Mouse (Mus musculus) T-helper 1 cell (primary cell): ENCODE data around the gene Kif23.

Experiments used
- in situ Hi-C: fragments of 300-600 bp; cut with MboI, MseI; formaldehyde crosslinking; loops from one replicate; pipeline ENCODE4 v1.15.1; 2025; ENCODE audit warnings: high pct_unique_total_duplicates

Kif23 gene

DNA sequence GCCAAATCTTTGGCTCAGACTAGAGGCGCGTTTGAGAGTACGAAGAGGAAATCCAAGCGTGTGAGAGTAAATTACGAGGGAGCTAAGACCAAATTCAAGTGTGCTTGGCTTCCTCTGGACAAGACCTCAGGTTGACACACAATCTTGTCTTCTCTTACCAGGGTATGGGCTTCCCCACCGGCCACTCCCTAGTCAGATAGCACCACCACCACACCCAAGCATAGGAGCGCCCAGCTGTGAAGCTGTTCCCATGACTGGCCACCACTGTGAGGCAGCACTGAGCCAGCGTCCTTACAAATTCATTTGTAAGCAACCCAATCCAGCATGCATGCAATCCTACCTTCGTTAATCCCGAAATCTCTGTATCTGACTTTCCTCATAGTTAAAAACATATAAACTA lies 39.7 kb downstream of the Kif23 start:
- in situ Hi-C loops = no loop called here

DNA sequence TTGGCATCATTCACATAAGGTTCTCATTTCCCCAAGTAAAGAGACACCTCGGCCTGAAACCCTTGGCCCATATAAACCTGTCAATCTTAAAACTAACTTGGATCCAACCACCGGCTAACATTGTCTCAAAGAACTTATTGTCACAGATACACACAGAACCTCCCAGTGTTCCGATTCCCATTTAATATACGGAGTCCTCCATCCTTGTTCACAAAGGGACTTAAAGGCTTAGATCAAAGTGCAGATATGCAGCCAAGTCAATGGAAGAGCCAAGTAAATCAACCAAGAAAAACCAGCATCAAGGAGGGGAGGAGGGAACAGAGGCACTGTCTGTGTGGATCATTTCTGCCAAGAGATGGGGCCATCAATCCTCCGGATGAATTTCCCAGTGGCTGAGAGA lies 41.0 kb downstream of the Kif23 start:
- in situ Hi-C loops = no loop called here

DNA sequence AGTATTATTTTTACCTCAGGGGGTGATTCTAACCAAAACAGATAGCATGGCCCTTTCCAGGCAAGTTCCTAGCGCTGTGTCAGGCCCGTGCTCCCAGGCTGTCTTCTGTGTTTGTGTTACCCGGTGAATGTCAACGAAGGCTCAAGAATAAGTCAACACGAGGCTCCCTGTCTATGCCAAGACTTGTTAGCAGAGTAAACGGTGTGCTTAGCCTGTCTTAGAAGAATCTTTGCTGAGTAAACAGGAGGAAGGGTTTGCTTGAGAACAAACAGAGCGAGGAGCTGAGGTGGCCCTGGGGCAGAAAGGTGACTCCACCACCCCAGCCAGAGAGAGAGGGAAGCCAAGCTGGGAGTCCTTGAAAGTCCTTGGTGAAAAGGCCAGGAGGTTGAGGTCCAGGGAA lies 42.4 kb downstream of the Kif23 start:
- in situ Hi-C loops = no loop called here

DNA sequence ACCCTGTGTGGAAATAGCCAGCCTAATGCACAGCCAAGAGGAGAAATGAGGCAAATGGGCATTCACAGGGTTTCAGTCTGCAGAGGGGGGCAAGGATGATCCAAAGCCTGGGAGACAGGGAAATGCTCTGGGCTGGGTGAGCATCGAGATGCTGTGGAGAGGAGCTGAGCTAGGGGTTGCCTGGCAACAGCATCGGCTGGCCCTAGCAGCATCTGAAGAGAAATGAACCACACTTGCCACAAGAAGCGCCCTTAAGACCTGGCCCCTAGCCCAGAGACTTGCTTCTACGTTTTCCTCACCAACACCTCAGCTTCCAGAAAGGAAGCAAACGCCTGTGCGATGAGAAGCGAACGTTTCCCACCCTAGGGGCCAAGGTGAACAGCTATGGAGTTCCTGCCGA lies 44.1 kb downstream of the Kif23 start:
- in situ Hi-C loops = no loop called here

DNA sequence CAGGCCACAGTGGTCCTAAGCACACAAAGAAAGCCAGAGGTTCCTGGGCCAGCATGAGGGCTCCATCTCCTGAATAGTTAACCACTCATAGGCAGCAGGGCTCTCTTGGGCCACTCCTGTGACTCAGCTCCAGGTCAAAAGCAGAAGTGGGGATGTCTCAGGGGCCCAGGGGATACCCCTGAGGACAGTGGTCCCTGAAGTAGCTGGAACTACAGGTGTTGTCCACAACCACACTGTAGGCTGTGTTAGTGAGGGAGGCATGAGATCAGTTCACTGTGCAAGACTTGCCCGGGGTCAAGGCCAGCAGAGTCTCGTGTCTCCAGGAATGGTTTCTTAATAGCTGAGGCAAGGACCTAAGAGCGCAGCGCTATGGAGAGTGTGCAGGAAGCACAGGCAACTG lies 45.0 kb downstream of the Kif23 start:
- in situ Hi-C loops = no loop called here

DNA sequence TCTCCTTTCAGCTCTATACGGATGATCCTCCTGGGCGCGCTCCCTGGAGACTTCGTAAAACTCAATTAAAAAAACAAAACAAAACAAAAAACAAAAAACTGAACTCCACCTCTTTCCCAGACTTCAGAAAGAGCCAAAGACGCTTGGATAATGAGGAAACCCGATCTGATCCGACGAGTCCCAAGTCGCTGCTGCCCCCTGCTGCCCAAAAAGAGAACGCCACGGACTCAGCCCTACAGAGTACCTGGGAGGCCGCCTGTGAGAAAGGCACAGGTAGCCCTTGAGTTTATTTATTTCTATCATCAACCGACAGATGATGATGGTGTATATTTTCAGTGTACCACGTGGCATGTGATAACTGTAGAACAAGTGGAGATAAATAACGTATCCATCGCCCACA lies 46.8 kb downstream of the Kif23 start:
- in situ Hi-C loops = loop anchor here (25.0 kb wide), 1 partner anchor 863 kb away; no protein-coding TSS in a partner anchor

DNA sequence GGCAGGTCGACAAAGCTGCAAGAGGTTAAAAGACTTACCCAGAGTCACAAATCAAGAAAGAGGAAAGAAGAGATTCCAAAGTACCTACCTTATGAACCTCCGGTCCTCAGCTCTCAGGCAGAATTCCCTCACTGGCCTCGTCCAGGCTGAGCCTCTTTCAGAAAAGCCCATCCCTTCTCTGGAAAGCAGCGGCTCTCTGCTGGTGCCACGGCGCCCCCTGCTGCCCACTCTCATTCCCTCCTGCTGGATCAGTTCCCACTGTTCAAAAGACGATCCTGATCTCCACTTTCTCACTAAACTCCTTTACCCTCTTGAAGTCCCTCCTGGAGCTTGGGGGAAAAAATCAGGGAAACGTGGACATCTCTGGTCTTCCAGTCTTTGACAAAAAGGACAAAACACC lies 48.2 kb downstream of the Kif23 start:
- in situ Hi-C loops = loop anchor here (25.0 kb wide), 1 partner anchor 861 kb away; no protein-coding TSS in a partner anchor

DNA sequence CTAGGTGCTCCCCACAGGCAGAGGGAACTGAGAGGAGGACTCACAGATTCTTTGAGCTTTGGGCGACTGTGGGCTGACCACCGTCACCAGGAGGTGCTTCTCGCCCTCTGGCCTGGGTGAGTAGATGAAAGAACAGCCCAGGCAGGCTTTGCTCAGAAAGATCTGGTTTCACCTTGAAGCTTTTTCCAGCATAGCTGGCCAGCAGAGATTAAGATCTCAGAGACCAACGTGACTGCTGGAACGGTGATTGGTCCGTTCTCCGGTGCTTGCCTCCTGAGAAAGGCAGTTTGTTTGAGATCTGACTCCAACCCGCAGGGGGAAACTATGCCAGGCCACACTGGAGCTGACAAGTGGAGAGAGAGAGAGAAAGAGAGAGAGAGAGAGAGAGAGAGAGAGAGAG lies 51.6 kb downstream of the Kif23 start:
- in situ Hi-C loops = loop anchor here (25.0 kb wide), 1 partner anchor 858 kb away; no protein-coding TSS in a partner anchor

DNA sequence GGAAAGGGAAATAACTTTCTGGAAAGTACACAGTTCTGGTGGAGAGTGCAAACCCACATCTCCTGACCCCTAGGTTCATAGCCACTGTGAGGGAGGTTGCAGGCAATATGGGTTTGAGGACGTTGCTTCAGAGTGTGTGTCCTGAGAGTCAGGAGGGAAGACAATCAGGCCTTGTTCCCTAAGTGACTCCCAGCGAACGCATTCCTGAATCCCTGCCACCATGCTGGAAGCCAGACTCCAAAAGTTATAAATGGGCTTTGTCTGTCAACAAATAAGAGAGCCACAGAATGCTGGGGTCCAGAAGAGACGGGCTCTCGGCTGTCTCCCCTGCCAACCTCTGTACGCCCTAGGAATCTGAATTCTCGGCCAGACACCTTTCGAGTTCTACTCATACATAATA lies 56.7 kb downstream of the Kif23 start:
- in situ Hi-C loops = loop anchor here (25.0 kb wide), 1 partner anchor 853 kb away; no protein-coding TSS in a partner anchor

DNA sequence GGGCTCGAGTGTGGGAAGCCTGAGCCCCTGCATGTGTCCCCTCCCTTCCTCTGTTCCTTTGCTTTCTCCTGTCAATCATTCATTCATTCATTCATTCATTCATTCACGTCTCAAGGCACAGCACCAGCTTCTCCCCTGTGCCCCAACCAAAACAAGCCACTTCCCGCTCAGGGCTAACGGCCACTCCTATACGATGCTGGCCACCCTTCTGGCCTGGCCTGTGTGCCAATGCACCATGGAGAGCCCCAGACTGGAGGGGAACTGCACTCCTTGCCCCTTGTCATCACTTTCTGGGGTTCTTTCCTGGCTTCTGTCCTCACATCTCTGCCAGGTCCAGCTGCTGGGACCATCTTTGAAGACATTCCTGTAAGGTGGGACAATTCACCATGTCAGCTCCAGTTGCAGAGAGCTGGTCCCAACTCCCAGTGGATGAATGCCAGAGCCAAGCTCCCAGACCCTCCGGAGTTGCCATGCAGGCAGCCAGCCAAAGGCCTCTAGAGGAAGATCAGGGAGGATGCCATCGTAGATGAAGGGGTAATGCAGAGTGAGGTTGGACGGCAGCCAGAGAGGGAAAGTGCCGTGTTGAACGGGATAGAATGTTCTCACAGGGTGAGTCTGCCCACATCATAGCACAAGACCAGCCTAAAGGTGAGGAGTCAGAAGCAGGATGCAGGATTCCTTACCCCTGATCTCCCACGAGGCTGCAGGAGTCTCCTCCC lies 58.8 kb downstream of the Kif23 start:
- in situ Hi-C loops = loop anchor here (25.0 kb wide), 1 partner anchor 851 kb away; no protein-coding TSS in a partner anchor

DNA sequence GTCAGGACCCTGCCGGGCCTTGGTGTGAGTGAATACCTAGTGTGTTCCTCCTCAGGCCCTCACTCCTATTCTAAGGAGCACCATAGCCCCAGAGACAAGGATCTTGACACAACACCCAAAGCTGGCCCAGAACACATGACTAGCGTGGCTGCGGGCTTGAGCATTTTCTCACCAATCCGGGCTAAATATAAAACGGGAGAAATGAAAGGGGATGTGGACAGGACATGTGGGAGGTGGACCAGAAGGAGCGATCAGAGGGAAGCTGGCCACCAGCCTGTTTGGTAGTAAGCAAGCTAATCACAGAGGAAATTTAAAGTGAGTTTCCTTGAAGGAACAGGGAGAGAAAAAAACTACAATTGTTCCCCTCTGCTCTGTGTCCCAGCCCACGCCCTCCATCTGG lies 60.6 kb downstream of the Kif23 start:
- in situ Hi-C loops = loop anchor here (25.0 kb wide), 1 partner anchor 849 kb away; no protein-coding TSS in a partner anchor

DNA sequence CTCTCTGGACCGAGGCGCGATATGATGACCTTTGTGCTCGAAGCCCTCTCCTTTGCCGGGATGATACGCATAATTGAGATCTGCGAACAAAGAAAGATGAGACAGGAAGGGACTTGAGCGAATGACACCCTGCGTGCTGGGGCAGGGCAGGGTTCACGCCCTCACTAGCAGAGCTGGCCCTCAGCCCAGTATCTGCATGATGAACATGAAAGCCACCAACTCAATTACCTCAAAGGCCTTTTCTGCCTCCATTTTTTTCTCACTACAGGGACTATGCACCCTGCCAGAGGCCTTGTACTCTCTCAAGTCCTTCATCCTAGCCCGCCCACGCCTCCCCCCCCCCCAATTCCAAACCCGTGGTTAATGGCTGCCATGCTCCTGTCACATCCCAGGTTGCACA lies 61.6 kb downstream of the Kif23 start:
- in situ Hi-C loops = loop anchor here (5.0 to 25.0 kb wide), 2 partner anchors 38 to 848 kb away; no protein-coding TSS in a partner anchor

DNA sequence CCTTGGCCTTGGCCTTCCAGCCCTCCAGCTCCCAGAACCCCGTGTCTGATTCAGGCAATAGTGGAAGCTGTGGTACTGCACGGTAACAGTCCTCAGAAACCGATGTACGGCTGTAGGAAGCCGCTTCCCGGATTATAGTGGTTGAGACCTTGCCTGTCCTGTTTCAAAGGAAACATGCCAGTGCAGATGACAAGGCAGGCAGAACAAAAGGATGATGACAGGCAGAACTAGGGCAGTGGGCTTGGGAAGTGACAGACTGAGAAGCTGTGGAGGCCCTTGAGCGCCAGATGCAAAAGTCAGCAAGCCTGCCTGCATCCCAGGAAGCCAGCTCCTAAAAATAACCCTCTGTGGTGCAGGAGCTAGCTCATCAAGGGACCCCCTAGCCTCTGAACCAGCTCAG lies 62.2 kb downstream of the Kif23 start:
- in situ Hi-C loops = loop anchor here (5.0 to 25.0 kb wide), 2 partner anchors 37 to 847 kb away; no protein-coding TSS in a partner anchor

DNA sequence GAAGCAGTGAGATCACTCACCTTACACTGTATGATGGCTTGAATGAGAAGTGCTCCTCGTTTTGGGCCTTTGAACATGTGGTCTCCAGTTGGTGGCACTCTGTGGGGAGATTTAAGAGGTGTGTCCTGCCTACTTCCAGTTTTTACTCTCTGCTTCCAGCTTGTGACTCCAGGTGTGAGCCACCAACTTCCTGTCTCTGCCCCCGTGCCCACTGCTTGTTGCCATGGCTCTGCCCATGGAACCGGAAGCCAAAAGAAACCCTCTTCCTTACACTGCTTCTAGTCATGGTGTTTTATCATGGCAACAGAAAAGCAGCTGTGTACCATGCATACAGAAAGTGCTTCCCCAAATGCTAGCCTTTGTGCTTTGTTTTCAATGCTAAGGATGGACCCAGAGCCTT lies 64.4 kb downstream of the Kif23 start:
- in situ Hi-C loops = loop anchor here (5.0 to 25.0 kb wide), 2 partner anchors 35 to 845 kb away; no protein-coding TSS in a partner anchor

DNA sequence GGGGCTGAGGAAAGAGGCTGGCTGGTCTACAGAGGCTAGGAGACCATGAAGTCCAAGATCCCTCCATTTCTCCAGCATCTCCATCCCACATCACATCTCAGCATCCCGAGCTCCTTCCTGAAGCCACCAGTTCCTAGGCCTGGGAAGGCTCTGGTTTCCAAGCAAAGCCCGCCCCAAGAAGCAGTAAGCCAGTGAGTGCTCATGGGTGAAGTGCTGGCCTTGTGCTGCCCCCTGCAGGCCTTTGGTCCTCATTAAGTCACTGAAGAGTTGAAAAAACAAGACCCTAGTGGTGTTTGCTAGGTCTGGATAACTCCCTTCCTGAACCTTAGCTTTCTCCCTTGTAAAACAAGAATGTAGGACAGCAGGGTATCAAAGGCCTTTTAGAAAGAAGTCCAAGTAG lies 67.7 kb downstream of the Kif23 start:
- in situ Hi-C loops = loop anchor here (25.0 kb wide), 1 partner anchor 842 kb away; no protein-coding TSS in a partner anchor

DNA sequence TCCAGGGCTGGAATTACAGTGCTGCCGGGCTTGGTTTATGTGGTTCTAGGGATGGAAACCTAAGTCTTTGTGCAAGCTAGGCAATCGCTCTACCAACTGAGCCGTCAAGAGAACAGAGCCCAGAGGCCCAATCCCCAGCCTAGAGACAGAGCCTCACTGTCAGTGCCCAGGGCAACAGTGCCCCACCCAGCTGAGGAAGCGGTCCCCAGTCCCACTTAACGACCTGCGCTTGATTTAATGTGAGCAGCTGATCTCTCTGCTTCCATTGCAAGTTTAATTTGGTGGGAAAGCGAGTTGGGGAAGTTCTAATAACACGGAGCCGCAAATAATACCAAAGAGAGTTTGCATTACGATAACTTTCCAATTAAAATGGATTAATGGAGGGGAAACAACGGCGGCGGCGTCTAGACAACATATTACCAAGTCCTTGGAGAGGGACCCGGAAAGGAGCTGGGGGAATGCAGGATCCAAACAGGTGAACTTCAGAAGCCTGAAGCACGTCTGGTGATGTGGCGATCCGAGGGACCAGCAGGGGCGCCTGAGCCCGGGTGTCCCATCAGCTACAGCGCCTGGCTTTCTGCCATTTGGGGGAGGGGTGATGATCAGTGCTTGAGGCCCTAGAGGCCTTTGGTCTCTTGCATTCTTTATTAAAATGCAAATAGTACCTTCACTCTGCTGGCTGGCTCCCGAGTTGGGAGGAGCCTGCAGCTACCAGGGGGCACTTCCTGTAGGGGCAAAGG lies 69.0 kb downstream of the Kif23 start:
- in situ Hi-C loops = loop anchor here (25.0 kb wide), 1 partner anchor 840 kb away; no protein-coding TSS in a partner anchor

DNA sequence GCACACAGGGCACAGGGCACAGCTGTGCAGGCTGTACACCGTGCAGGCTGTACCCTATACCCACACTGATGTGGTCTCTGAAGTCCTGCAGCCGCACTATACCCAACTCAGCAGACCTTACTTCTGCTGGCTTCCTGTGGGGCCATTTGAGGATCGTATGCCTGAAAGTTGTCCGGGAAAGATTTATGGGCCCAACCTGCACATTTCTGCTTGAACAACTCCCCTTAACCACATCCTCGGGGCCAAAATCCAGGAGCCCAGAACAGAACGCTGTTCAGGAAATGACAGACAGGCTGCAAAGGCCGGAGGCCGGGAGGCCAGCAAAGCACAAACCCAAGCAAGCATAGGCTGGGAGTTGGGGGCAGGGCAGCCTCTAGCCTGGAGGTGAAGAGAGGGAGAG lies 73.2 kb downstream of the Kif23 start:
- in situ Hi-C loops = no loop called here

DNA sequence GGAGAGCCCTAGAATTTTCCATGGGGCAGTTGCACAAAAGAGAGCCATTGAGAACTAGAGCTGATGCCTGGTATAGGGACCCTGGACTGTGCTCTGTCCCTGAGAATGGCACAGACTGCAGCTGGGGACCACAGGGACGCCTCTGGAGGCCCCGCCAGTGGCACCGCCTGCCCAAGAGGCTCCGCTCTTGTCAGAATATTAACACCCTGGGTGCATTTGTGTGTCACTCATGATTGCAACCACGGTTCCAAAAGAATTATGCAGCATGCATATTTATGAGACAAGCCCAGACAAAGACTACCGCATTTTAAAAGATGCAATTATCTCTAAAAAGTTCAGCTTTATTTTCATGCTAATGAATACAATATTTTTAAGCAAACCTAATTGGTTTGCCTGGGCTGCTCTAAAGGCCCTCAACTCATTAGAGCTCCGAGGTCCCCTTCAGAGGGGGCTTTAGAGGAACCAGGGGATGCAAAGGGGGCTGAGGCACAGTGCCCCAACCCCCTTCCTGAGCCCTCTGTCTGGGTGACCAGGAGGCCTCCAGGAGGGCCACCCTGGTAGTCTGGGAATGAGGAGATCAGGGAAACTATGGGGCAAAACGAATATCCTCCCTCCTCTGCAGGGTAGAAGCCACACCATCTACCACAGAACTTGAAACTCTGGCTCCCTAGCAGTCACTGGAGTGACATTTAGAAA lies 74.2 kb downstream of the Kif23 start:
- in situ Hi-C loops = no loop called here

DNA sequence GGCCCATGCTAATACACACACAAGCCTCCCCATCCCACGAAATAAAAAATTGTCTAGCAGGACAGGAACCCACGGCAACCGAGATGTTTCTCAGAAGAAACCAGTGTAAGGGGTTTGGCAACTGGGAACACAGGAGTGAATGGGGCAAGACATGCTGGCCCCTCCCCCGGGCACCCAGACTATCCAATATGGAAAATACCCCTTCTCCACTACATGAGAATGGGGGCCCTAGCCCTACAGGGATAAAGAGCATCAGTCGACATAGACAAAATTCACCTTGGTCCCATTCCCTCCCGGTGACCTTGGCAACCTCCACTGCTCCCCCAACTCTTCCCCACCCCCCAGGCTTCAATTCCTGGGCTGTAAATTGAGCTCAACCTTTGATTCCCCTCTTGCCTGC lies 74.7 kb downstream of the Kif23 start:
- in situ Hi-C loops = no loop called here

DNA sequence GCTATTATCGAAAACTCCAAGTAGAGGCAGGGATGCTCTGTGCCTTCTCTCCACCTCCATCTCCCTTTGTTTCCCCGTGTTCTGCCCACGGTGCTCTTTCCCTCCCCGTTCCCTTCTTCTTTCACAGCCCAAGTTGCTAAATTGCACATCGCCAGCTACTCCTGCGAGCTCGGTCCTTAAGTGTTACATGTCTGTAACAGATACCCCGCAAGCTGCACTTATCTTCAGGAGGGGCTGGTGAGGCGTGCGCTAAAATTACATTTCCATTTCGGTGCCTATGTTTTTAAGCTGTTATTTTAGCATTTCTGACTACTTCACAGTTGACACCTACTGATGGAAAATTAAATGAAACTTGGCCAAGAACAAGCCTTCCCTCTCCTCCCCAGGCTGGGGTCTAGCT lies 78.9 kb downstream of the Kif23 start:
- in situ Hi-C loops = no loop called here
